Mouse (Mus musculus) megakaryocyte-erythroid progenitor cell, adult 5-6 weeks (primary cell): ENCODE results near the gene Strada. TPM values are rescaled to one million over a fixed set of nuclear protein-coding genes. Genes with fewer than 3 reads are reported as not detected.
A peak's percentile ranks its signal among the peaks of the same experiment; 100 is the strongest.
"Not testable (repeated sequence)": the region's sequence is repeated elsewhere in the genome, so short reads cannot be mapped to it uniquely, and the experiment has no call there.

ENCODE experiments used
- ATAC-seq: replicated peaks from 2 replicates; pipeline ENCODE4 v1.8.0; 2016; ENCODE audit warnings: mild to moderate bottlenecking, inconsistent platforms; ENCODE audit not compliant: severe bottlenecking, poor library complexity, low FRiP score, low TSS enrichment
- total RNA-seq, 2 experiments: library from RNA; stranded (forward) in 1 of 2; stranded (reverse) in 1 of 2; fragments of 200-1000, 215-1000 nt in 1 of 2; fragments of >200 nt in 1 of 2; fragmentation: Nextera tagmentation in 1 of 2; gene quantifications; 2 replicates each; pipeline ENCODE4 v1.2.3; 2014 to 2017

The Strada gene
- total RNA-seq (2014; fragmentation: Nextera tagmentation) = 20.3 and 29.6 TPM in 2 replicates
- 9.8 and 15.5 TPM in 2 replicates for total RNA-seq (2017)

GRCm38 (mm10) chr11:106202123-106202465 lies at the start of gene Strada:
Strada (minus strand) TSS chr11:106202168.
- no peak for ATAC-seq

GRCm38 (mm10) chr11:106249326-106249725 lies 47.4 kb upstream of the Strada start:
- ATAC-seq = no peak

GRCm38 (mm10) chr11:106246834-106247233 lies 44.9 kb upstream of the Strada start:
- ATAC-seq = 0 out of 2 replicates have a peak, but pooled peaks have one; percentile 45

- not testable (repeated sequence) for ATAC-seq
Measured at GRCm38 (mm10) chr11:106233978-106234377, 32.0 kb upstream of the Strada start.

GRCm38 (mm10) chr11:106220603-106221002 lies 18.6 kb upstream of the Strada start:
- no peak for ATAC-seq

GRCm38 (mm10) chr11:106216730-106217490 lies 14.9 kb upstream of the Strada start, which contains the start of gene Ddx42:
Ddx42 (plus strand) TSS chr11:106216926.
- peak; percentile 82 for ATAC-seq

GRCm38 (mm10) chr11:106215927-106216729 lies 14.2 kb upstream of the Strada start, which contains the start of gene Ccdc47:
Ccdc47 (minus strand) TSS chr11:106216344.
- peak; percentile 90 for ATAC-seq

GRCm38 (mm10) chr11:106215450-106215859 lies 13.5 kb upstream of the Strada start:
- ATAC-seq = no peak

GRCm38 (mm10) chr11:106214856-106215255 lies 12.9 kb upstream of the Strada start:
- no peak for ATAC-seq

GRCm38 (mm10) chr11:106212771-106213170 lies 10.8 kb upstream of the Strada start:
- no peak for ATAC-seq

- peak; percentile 85 for ATAC-seq
Measured at GRCm38 (mm10) chr11:106201337-106202122, 438 bp downstream of the Strada start.

GRCm38 (mm10) chr11:106200756-106201155 lies 1.2 kb downstream of the Strada start:
- ATAC-seq = 0 out of 2 replicates have a peak, but pooled peaks have one; percentile 15

- not testable (repeated sequence) for ATAC-seq
Measured at GRCm38 (mm10) chr11:106199997-106200396, 2.0 kb downstream of the Strada start.

- ATAC-seq = no peak
Measured at GRCm38 (mm10) chr11:106198277-106198676, 3.7 kb downstream of the Strada start.

GRCm38 (mm10) chr11:106195341-106195740 lies 6.6 kb downstream of the Strada start:
- ATAC-seq = no peak

- ATAC-seq = no peak
Measured at GRCm38 (mm10) chr11:106194891-106195290, 7.1 kb downstream of the Strada start.

GRCm38 (mm10) chr11:106194155-106194541 lies 7.8 kb downstream of the Strada start:
- ATAC-seq = no peak

- ATAC-seq = peak; percentile 91
Measured at GRCm38 (mm10) chr11:106193371-106194154, 8.4 kb downstream of the Strada start.
